Mouse (Mus musculus): ENCODE measurements around the gene Trip13. TPM values are rescaled to one million over a fixed set of nuclear protein-coding genes. Genes with fewer than 3 reads are reported as not detected.

Trip13 gene
- under 1 TPM; 0.63 to 0.67 TPM for total RNA-seq (2021)
- long read RNA-seq, experiment 1, partial matches to known transcripts: 0 of 1 reads
- long read RNA-seq, experiment 1, other reads (novel, unspliced or antisense): 0 of 1 reads
- long read RNA-seq, experiment 2, partial matches to known transcripts: 0 of 1 reads
- long read RNA-seq, experiment 2, other reads (novel, unspliced or antisense): 0 of 1 reads

GRCm38 (mm10) chr13:73937321-73938176, at the start of gene Trip13, which contains the start of gene Brd9:
Trip13 (minus strand) TSS chr13:73937784.
Brd9 (plus strand) TSS chr13:73937811.
- DNase-seq (ENCODE audit: low spot score in 2 of 2): peak; percentile 94 to 95

- no peak for DNase-seq (ENCODE audit: low spot score in 2 of 2)
Measured at GRCm38 (mm10) chr13:73976935-73977334, 39.4 kb upstream of the Trip13 start.

GRCm38 (mm10) chr13:73974523-73974922, 36.9 kb upstream of the Trip13 start:
- DNase-seq (ENCODE audit: low spot score in 2 of 2): no peak

- DNase-seq (ENCODE audit: low spot score in 2 of 2): peak; percentile 41 to 43
Measured at GRCm38 (mm10) chr13:73970545-73971448, 33.2 kb upstream of the Trip13 start.

GRCm38 (mm10) chr13:73963551-73963950, 26.0 kb upstream of the Trip13 start, which contains the start of gene Zdhhc11:
Zdhhc11 (plus strand) TSS chr13:73963851.
- no peak for DNase-seq (ENCODE audit: low spot score in 2 of 2)

- DNase-seq (ENCODE audit: low spot score in 2 of 2): no peak
Measured at GRCm38 (mm10) chr13:73961177-73961576, 23.6 kb upstream of the Trip13 start.

GRCm38 (mm10) chr13:73960117-73960652, 22.6 kb upstream of the Trip13 start:
- DNase-seq (ENCODE audit: low spot score in 2 of 2): no peak

GRCm38 (mm10) chr13:73955531-73955930, 17.9 kb upstream of the Trip13 start:
- no peak for DNase-seq (ENCODE audit: low spot score in 2 of 2)

- no peak for DNase-seq (ENCODE audit: low spot score in 2 of 2)
Measured at GRCm38 (mm10) chr13:73954666-73955065, 17.1 kb upstream of the Trip13 start.

- no peak for DNase-seq (ENCODE audit: low spot score in 2 of 2)
Measured at GRCm38 (mm10) chr13:73953551-73954130, 16.1 kb upstream of the Trip13 start.

- DNase-seq (ENCODE audit: low spot score in 2 of 2): no peak
Measured at GRCm38 (mm10) chr13:73944606-73945005, 7.0 kb upstream of the Trip13 start.

- no peak for DNase-seq (ENCODE audit: low spot score in 2 of 2)
Measured at GRCm38 (mm10) chr13:73939101-73939500, 1.5 kb upstream of the Trip13 start.

GRCm38 (mm10) chr13:73938177-73938560, 585 bp upstream of the Trip13 start:
- DNase-seq (ENCODE audit: low spot score in 2 of 2): no peak

GRCm38 (mm10) chr13:73936938-73937320, 655 bp downstream of the Trip13 start:
- no peak for DNase-seq (ENCODE audit: low spot score in 2 of 2)

GRCm38 (mm10) chr13:73932201-73932600, 5.4 kb downstream of the Trip13 start:
- DNase-seq (ENCODE audit: low spot score in 2 of 2): no peak

- DNase-seq (ENCODE audit: low spot score in 2 of 2): no peak
Measured at GRCm38 (mm10) chr13:73913066-73913465, 24.5 kb downstream of the Trip13 start.

GRCm38 (mm10) chr13:73907683-73908412, 29.7 kb downstream of the Trip13 start:
- DNase-seq (ENCODE audit: low spot score in 2 of 2): peak in 1 of 2 experiments; percentile 15

- DNase-seq (ENCODE audit: low spot score in 2 of 2): no peak
Measured at GRCm38 (mm10) chr13:73907136-73907535, 30.4 kb downstream of the Trip13 start.

GRCm38 (mm10) chr13:73897561-73897960, 40.0 kb downstream of the Trip13 start:
- DNase-seq (ENCODE audit: low spot score in 2 of 2): no peak

Data from adrenal gland, adult 18-20 months (tissue).